In the genomic region with DNA sequence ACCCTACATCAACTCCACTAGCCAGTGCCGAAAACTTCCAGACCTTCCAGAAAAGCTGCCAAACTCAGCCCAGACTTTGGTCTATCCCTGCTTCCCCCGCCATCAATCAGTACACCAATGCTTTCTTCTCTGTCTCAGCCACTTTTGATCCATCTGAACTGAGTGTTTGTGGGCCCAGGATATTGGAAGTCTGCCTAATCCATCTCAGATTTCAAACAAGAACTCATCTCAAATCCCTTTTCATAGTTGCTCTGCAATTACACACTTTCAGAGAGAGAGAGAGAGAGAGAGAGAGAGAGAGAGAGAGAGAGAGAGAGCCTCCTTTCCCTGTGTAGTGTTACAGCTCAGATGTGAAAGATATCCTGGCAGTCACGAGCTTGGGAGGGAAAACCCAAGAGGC, we compare ENCODE assay signal across 15 mouse cellular contexts.
"Had no signal": no experiment of that assay in that cellular context is flagged by ENCODE, and none has a peak within 500 bp of the region (broad histone marks: within the 10 kb centered on the region; RNA-seq: fewer than 3 reads in every experiment).

No protein-coding gene starts in this region.

- DNase-seq: kidney, adult 9 months; kidney, postnatal 14 days; lung, postnatal 14 days; retina, postnatal 1 day; right cerebral cortex, postnatal 4 days; spleen, adult 18-20 months; thymus, postnatal 4 days had no signal

- H3K9me3 ChIP-seq: limb, embryonic 15.5 days; liver, embryonic 12.5 days; lung, embryonic 15.5 days; midbrain, embryonic 12.5 days; stomach, embryonic 15.5 days had no signal

- H3K4me1 ChIP-seq: limb, embryonic 15.5 days had no signal

- H3K9ac ChIP-seq: limb, embryonic 15.5 days; liver, embryonic 12.5 days; lung, embryonic 15.5 days; midbrain, embryonic 12.5 days; stomach, embryonic 15.5 days had no signal

- H3K27ac ChIP-seq: left cerebral cortex, adult 2 months; limb, embryonic 15.5 days; liver, embryonic 12.5 days; lung, embryonic 15.5 days; midbrain, embryonic 12.5 days; stomach, embryonic 15.5 days had no signal

- H3K27me3 ChIP-seq: limb, embryonic 15.5 days; liver, embryonic 12.5 days; lung, embryonic 15.5 days; midbrain, embryonic 12.5 days; stomach, embryonic 15.5 days had no signal

- H3K4me2 ChIP-seq: limb, embryonic 15.5 days; liver, embryonic 12.5 days; lung, embryonic 15.5 days; midbrain, embryonic 12.5 days; stomach, embryonic 15.5 days had no signal

- H3K4me3 ChIP-seq: left cerebral cortex, adult 2 months; limb, embryonic 15.5 days; liver, embryonic 12.5 days; lung, embryonic 15.5 days; midbrain, embryonic 12.5 days; stomach, embryonic 15.5 days had no signal

- H3K36me3 ChIP-seq: limb, embryonic 15.5 days; liver, embryonic 12.5 days; lung, embryonic 15.5 days; midbrain, embryonic 12.5 days; stomach, embryonic 15.5 days had no signal

- ATAC-seq: intestine, embryonic 16.5 days; liver, embryonic 12.5 days; midbrain, embryonic 16.5 days had no signal
